In genomic region chr8:96656495-96657279, GRCm38 (mm10) we compare ENCODE assay signal across 26 mouse cellular contexts.
DNase-seq lines count a peak whose midpoint lies in the region; ATAC-seq and TF ChIP-seq lines count a peak whose summit lies in the region.
"Had no signal": no experiment of that assay in that cellular context is flagged by ENCODE, and none has a peak within 500 bp of the region (broad histone marks: within the 10 kb centered on the region; RNA-seq: fewer than 3 reads in every experiment).

No protein-coding gene starts in this region.

- no peaks in the 10 kb centered on the region for H3K4me1 ChIP-seq in cerebellum, adult 2 months (ENCODE audit: control insufficient read depth, insufficient read depth, low read length)
- H3K4me1 ChIP-seq in hindbrain, embryonic 14.5 days (replicated peaks; ENCODE audit: control insufficient read depth, insufficient read depth, low read length): no peaks in the 10 kb centered on the region
- H3K4me1 ChIP-seq: embryonic facial prominence, embryonic 12.5 days; embryonic facial prominence, embryonic 15.5 days; hindbrain, embryonic 10.5 days; hindbrain, embryonic 13.5 days had no signal

- no peak overlapping the region for H3K27ac ChIP-seq in cerebellum, adult 2 months (ENCODE audit: insufficient read depth, low read length)
- no peak overlapping the region for H3K27ac ChIP-seq in hindbrain, embryonic 14.5 days
- H3K27ac ChIP-seq: embryonic facial prominence, embryonic 12.5 days; embryonic facial prominence, embryonic 15.5 days; hindbrain, embryonic 10.5 days; hindbrain, embryonic 13.5 days; hindbrain, postnatal 0 days had no signal

- intact Hi-C loops in left cerebral cortex, postnatal 4 days (cut with DNase I): no loop called here
- intact Hi-C loops in left cerebral cortex, postnatal 36 days (cut with DNase I): no loop called here

- H3K9me3 ChIP-seq in hindbrain, embryonic 14.5 days (ENCODE audit: control insufficient read depth, low read length): no peaks in the 10 kb centered on the region
- H3K9me3 ChIP-seq: embryonic facial prominence, embryonic 12.5 days; embryonic facial prominence, embryonic 15.5 days; hindbrain, embryonic 10.5 days; hindbrain, embryonic 13.5 days had no signal

- H3K36me3 ChIP-seq in hindbrain, embryonic 14.5 days (replicated peaks; ENCODE audit: control insufficient read depth, insufficient read depth): no peaks in the 10 kb centered on the region
- H3K36me3 ChIP-seq: embryonic facial prominence, embryonic 12.5 days; embryonic facial prominence, embryonic 15.5 days; G1E; hindbrain, embryonic 10.5 days; hindbrain, embryonic 13.5 days had no signal

- 45% methylated on average over 8 of the region's 8 CpGs for WGBS in cerebellum, adult 2 months
- 50% methylated on average over 8 of the region's 8 CpGs for WGBS in large intestine, adult 2 months
- 80% methylated on average over 8 of the region's 8 CpGs for WGBS in hindbrain, embryonic 14.5 days

- peak; percentile 5 to 15 for DNase-seq in cerebellum, postnatal 14 days
- DNase-seq in cerebellum, adult 2 months: no peak
- peak; percentile 14 for DNase-seq in left cerebral cortex, postnatal 4 days
- no peak for DNase-seq in left cerebral cortex, postnatal 36 days (ENCODE audit: low spot score in 2 of 2)
- DNase-seq in large intestine, adult 2 months (ENCODE audit: low read depth, low spot score): peak; percentile 11
- DNase-seq in hindbrain, embryonic 14.5 days (ENCODE audit: low spot score): no peak
- DNase-seq: adrenal gland, postnatal 10 days; adrenal gland, postnatal 36 days; B cell, adult 2 months; cerebellum, adult 18-20 months; cerebellum, adult 9-11 months; gastrocnemius, postnatal 10 days; gastrocnemius, postnatal 36 days; heart, postnatal 36 days; kidney, adult 18-20 months had no signal

- H3K4me2 ChIP-seq in hindbrain, embryonic 14.5 days (replicated peaks): no peak overlapping the region
- H3K4me2 ChIP-seq: embryonic facial prominence, embryonic 12.5 days; embryonic facial prominence, embryonic 15.5 days; heart, embryonic 11.5 days; hindbrain, embryonic 13.5 days had no signal

- no peak overlapping the region for H3K4me3 ChIP-seq in cerebellum, adult 2 months (replicated peaks; ENCODE audit: insufficient read depth, low read depth, low read length)
- H3K4me3 ChIP-seq in hindbrain, embryonic 14.5 days (replicated peaks; ENCODE audit: low read length): no peak overlapping the region
- H3K4me3 ChIP-seq: embryonic facial prominence, embryonic 12.5 days; embryonic facial prominence, embryonic 15.5 days; hindbrain, embryonic 10.5 days; hindbrain, embryonic 13.5 days had no signal

- no peak for TF ChIP-seq CTCF in cerebellum, adult 2 months (IDR thresholded peaks at IDR 0.05; ENCODE audit: borderline replicate concordance, insufficient read depth, low read depth, low read length)

- no peak for TF ChIP-seq POLR2A in cerebellum, adult 2 months (IDR thresholded peaks at IDR 0.05; ENCODE audit: borderline replicate concordance, insufficient read depth, low read length)

- no peak overlapping the region for H3K9ac ChIP-seq in hindbrain, embryonic 14.5 days
- H3K9ac ChIP-seq: embryonic facial prominence, embryonic 12.5 days; embryonic facial prominence, embryonic 15.5 days; hindbrain, embryonic 13.5 days had no signal

- no peaks in the 10 kb centered on the region for H3K27me3 ChIP-seq in cerebellum, adult 2 months (ENCODE audit: control insufficient read depth, insufficient read depth, low read length)
- no peaks in the 10 kb centered on the region for H3K27me3 ChIP-seq in hindbrain, embryonic 14.5 days (ENCODE audit: control insufficient read depth, insufficient read depth, low read length)
- H3K27me3 ChIP-seq: CH12.LX; embryonic facial prominence, embryonic 12.5 days; embryonic facial prominence, embryonic 15.5 days; hindbrain, embryonic 13.5 days; Patski had no signal

- ATAC-seq in hindbrain, embryonic 14.5 days (ENCODE audit: low FRiP score): no peak
- ATAC-seq: forebrain, embryonic 14.5 days; hindbrain, postnatal 0 days; inflammation-experienced regulatory T-cells, adult 6 months; Patski had no signal

Comparison
In these comparisons a context has a peak if more than half of its experiments do, and no peak if none do; other contexts are left out.
1. DNase-seq: peak in cerebellum, postnatal 14 days (2 of 2), left cerebral cortex, postnatal 4 days (single experiment) and large intestine, adult 2 months (single experiment); none in cerebellum, adult 2 months (0 of 2), left cerebral cortex, postnatal 36 days (0 of 2) and hindbrain, embryonic 14.5 days (single experiment).